Mouse (Mus musculus) limb, embryonic 13.5 days (tissue): ENCODE results near the gene Fam168a. TPM values are rescaled to one million over a fixed set of nuclear protein-coding genes. Genes with fewer than 3 reads are reported as not detected.
A peak's percentile ranks its signal among the peaks of the same experiment; 100 is the strongest.
"Not testable (repeated sequence)": the region's sequence is repeated elsewhere in the genome, so short reads cannot be mapped to it uniquely, and the experiment has no call there.

Source experiments
- ATAC-seq: fragments of 200-750 bp; cut with Nextera tagmentation; 2 replicates; pipeline ENCODE4 v1.8.0; 2017; ENCODE audit warnings: low read depth, moderate number of reproducible peaks, moderate TSS enrichment; ENCODE audit not compliant: low FRiP score
- H3K27ac ChIP-seq: fragments of 300-500 bp; sonication (generic); 2 replicates; pipeline ENCODE4 v1.5.1; 2015; ENCODE audit warnings: inconsistent platforms, mild to moderate bottlenecking, moderate library complexity
- H3K27me3 ChIP-seq: fragments of 300-500 bp; sonication (generic); 2 replicates; pipeline ENCODE4 v1.6.1; 2015; ENCODE audit warnings: mild to moderate bottlenecking, inconsistent platforms
- H3K36me3 ChIP-seq: fragments of 300-500 bp; sonication (generic); 2 replicates; pipeline ENCODE4 v1.6.1; 2015; ENCODE audit warnings: inconsistent platforms, mild to moderate bottlenecking, moderate library complexity
- H3K4me1 ChIP-seq: fragments of 300-500 bp; sonication (generic); 2 replicates; pipeline ENCODE4 v1.6.1; 2015; ENCODE audit warnings: inconsistent platforms
- H3K4me2 ChIP-seq: fragments of 300-500 bp; sonication (generic); replicated peaks from 2 replicates; pipeline ENCODE4 v1.6.1; 2015; ENCODE audit warnings: inconsistent platforms, mild to moderate bottlenecking, moderate library complexity
- H3K4me3 ChIP-seq: fragments of 300-500 bp; sonication (generic); 2 replicates; pipeline ENCODE4 v1.5.1; 2015; ENCODE audit warnings: moderate library complexity, mild to moderate bottlenecking, inconsistent platforms
- H3K9ac ChIP-seq: fragments of 300-500 bp; sonication (generic); 2 replicates; pipeline ENCODE4 v1.6.1; 2015; ENCODE audit warnings: mild to moderate bottlenecking, inconsistent platforms
- H3K9me3 ChIP-seq: fragments of 300-500 bp; sonication (generic); 2 replicates; pipeline ENCODE4 v1.6.1; 2016; ENCODE audit warnings: inconsistent platforms
- WGBS: fragments of 180-500 bp; shearing (Covaris S2); methylation state at CpG from one replicate; pipeline ENCODE4 v1.1.7; 2015; 5-methylcytosine and 5-hydroxymethylcytosine counted together
- polyA plus RNA-seq: library from polyadenylated mRNA; unstranded; fragments of >200 nt; fragmentation: Nextera tagmentation; extraction: Ambion mirVana; gene quantifications from 2 replicates; pipeline ENCODE4 v1.2.1, GENCODE M21; 2015

Fam168a gene
- polyA plus RNA-seq, 1 experiment from 2014 or later = 56.2 TPM

GRCm38 (mm10) chr7:100722268-100722667, 15.8 kb downstream of the Fam168a start:
- peak; percentile 59; the same call in 1 of the 2 replicates for ATAC-seq
- Histone ChIP-seq H3K9ac (no peak overlapping the region), H3K4me3 (no peak overlapping the region), H3K4me1 (peaks cover 33% of the 10 kb centered on the region), H3K9me3 (no peaks in the 10 kb centered on the region), H3K27ac (no peak overlapping the region), H3K36me3 (no peaks in the 10 kb centered on the region), H3K27me3 (no peaks in the 10 kb centered on the region), H3K4me2 (no peak overlapping the region)
- 63% methylated on average over 6 of the region's 6 CpGs for WGBS

- Histone ChIP-seq H3K9ac (no peak overlapping the region), H3K27me3 (no peaks in the 10 kb centered on the region), H3K4me1 (peaks cover 33% of the 10 kb centered on the region), H3K36me3 (no peaks in the 10 kb centered on the region), H3K4me3 (no peak overlapping the region), H3K4me2 (no peak overlapping the region), H3K27ac (no peak overlapping the region), H3K9me3 (no peaks in the 10 kb centered on the region)
- WGBS = 32% methylated on average over 12 of the region's 12 CpGs
- no peak for ATAC-seq
Observed at GRCm38 (mm10) chr7:100723453-100724294, 17.2 kb downstream of the Fam168a start.

GRCm38 (mm10) chr7:100727538-100728085, 21.2 kb downstream of the Fam168a start:
- Histone ChIP-seq H3K4me1 (peaks cover 24% of the 10 kb centered on the region), H3K27ac (no peak overlapping the region), H3K9ac (no peak overlapping the region), H3K27me3 (no peaks in the 10 kb centered on the region), H3K4me3 (no peak overlapping the region), H3K9me3 (no peaks in the 10 kb centered on the region), H3K4me2 (no peak overlapping the region), H3K36me3 (no peaks in the 10 kb centered on the region)
- ATAC-seq = no peak
- 76% methylated on average over 2 of the region's 2 CpGs for WGBS

GRCm38 (mm10) chr7:100729778-100730177, 23.3 kb downstream of the Fam168a start:
- Histone ChIP-seq H3K27me3 (no peaks in the 10 kb centered on the region), H3K9ac (no peak overlapping the region), H3K4me2 (no peak overlapping the region), H3K9me3 (no peaks in the 10 kb centered on the region), H3K36me3 (no peaks in the 10 kb centered on the region), H3K4me1 (peaks cover 23% of the 10 kb centered on the region), H3K4me3 (no peak overlapping the region), H3K27ac (no peak overlapping the region)
- ATAC-seq = no peak
- 89% methylated on average over 2 of the region's 2 CpGs for WGBS

- Histone ChIP-seq H3K36me3 (peaks cover 4% of the 10 kb centered on the region), H3K9ac (no peak overlapping the region), H3K4me2 (no peak overlapping the region), H3K9me3 (no peaks in the 10 kb centered on the region), H3K27me3 (no peaks in the 10 kb centered on the region), H3K4me1 (peaks cover 23% of the 10 kb centered on the region), H3K27ac (no peak overlapping the region), H3K4me3 (no peak overlapping the region)
- no peak for ATAC-seq
- WGBS = 44% methylated on average over 6 of the region's 6 CpGs
Observed at GRCm38 (mm10) chr7:100732341-100733050, 26.1 kb downstream of the Fam168a start.

GRCm38 (mm10) chr7:100733051-100733813, 26.8 kb downstream of the Fam168a start:
- ATAC-seq = no peak
- Histone ChIP-seq H3K4me1 (peaks cover 23% of the 10 kb centered on the region), H3K9me3 (no peaks in the 10 kb centered on the region), H3K4me3 (no peak overlapping the region), H3K4me2 (no peak overlapping the region), H3K27ac (no peak overlapping the region), H3K9ac (no peak overlapping the region), H3K27me3 (no peaks in the 10 kb centered on the region), H3K36me3 (peaks cover 5% of the 10 kb centered on the region)
- 21% methylated on average over 7 of the region's 7 CpGs for WGBS

- peaks cover 23% of the 10 kb centered on the region for H3K4me1 ChIP-seq
- H3K36me3 ChIP-seq = peaks cover 8% of the 10 kb centered on the region
- H3K4me2 ChIP-seq = no peak overlapping the region
- no peak overlapping the region for H3K9ac ChIP-seq
- no peaks in the 10 kb centered on the region for H3K9me3 ChIP-seq
- no peaks in the 10 kb centered on the region for H3K27me3 ChIP-seq
- H3K4me3 ChIP-seq = no peak overlapping the region
- WGBS = 11% methylated on average over 6 of the region's 6 CpGs
- no peak for ATAC-seq
- H3K27ac ChIP-seq = no peak overlapping the region
Observed at GRCm38 (mm10) chr7:100734201-100734600, 27.8 kb downstream of the Fam168a start.

- 61% methylated on average over 2 of the region's 2 CpGs for WGBS
- H3K4me3 ChIP-seq, H3K27me3 ChIP-seq, H3K9me3 ChIP-seq, H3K36me3 ChIP-seq, ATAC-seq, H3K27ac ChIP-seq, H3K4me2 ChIP-seq, H3K9ac ChIP-seq: not testable (repeated sequence)
- peaks cover 23% of the 10 kb centered on the region for H3K4me1 ChIP-seq
Observed at GRCm38 (mm10) chr7:100734905-100735304, 28.5 kb downstream of the Fam168a start.

- peaks cover 18% of the 10 kb centered on the region for H3K4me1 ChIP-seq
- no peak overlapping the region for H3K4me3 ChIP-seq
- H3K9ac ChIP-seq = no peak overlapping the region
- 84% methylated on average over 3 of the region's 3 CpGs for WGBS
- no peak for ATAC-seq
- H3K4me2 ChIP-seq = no peak overlapping the region
- peaks cover 8% of the 10 kb centered on the region for H3K36me3 ChIP-seq
- H3K9me3 ChIP-seq = no peaks in the 10 kb centered on the region
- no peak overlapping the region for H3K27ac ChIP-seq
- H3K27me3 ChIP-seq = no peaks in the 10 kb centered on the region
Observed at GRCm38 (mm10) chr7:100736131-100736530, 29.7 kb downstream of the Fam168a start.

GRCm38 (mm10) chr7:100744372-100744771, 37.9 kb downstream of the Fam168a start:
- Histone ChIP-seq H3K9me3 (no peaks in the 10 kb centered on the region), H3K4me1 (peaks cover 12% of the 10 kb centered on the region), H3K4me3 (no peak overlapping the region), H3K4me2 (no peak overlapping the region), H3K9ac (no peak overlapping the region), H3K27me3 (no peaks in the 10 kb centered on the region), H3K36me3 (no peaks in the 10 kb centered on the region), H3K27ac (no peak overlapping the region)
- ATAC-seq = no peak
- 64% methylated on average over 2 of the region's 2 CpGs for WGBS

GRCm38 (mm10) chr7:100750101-100750500, 43.7 kb downstream of the Fam168a start:
- Histone ChIP-seq H3K27ac (no peak overlapping the region), H3K4me2 (no peak overlapping the region)
- WGBS = 84% methylated on average over 2 of the region's 2 CpGs

More at GRCm38 (mm10) chr7:100750101-100750500, 43.7 kb downstream of the Fam168a start:
- H3K9me3 ChIP-seq = no peaks in the 10 kb centered on the region
- H3K4me1 ChIP-seq = peaks cover under 1% of the 10 kb centered on the region; the same call in 1 of the 2 replicates
- no peaks in the 10 kb centered on the region for H3K27me3 ChIP-seq
- ATAC-seq = no peak
- H3K4me3 ChIP-seq = no peak overlapping the region
- no peak overlapping the region for H3K9ac ChIP-seq
- H3K36me3 ChIP-seq = no peaks in the 10 kb centered on the region
